Mouse (Mus musculus): Measurements from ENCODE around the gene Eef2.

GRCm38 (mm10) chr10:81216810-81217209 lies 40.4 kb downstream of the Eef2 start:
- TF ChIP-seq POLR2A (IDR thresholded peaks at IDR 0.05; ENCODE audit: low read depth, low read length), result no peak
- TF ChIP-seq EP300 (IDR thresholded peaks at IDR 0.05; ENCODE audit: low read length), result no peak
- TF ChIP-seq E2F4 (IDR thresholded peaks at IDR 0.05; ENCODE audit: insufficient replicate concordance, low read depth, low read length), result no peak
- no peak for TF ChIP-seq CTCF (conservative IDR thresholded peaks at IDR 0.05 in 1 of 2, IDR thresholded peaks at IDR 0.05 in 1 of 2; ENCODE audit: low read depth in 2 of 2, low read length in 2 of 2)
- no peak for TF ChIP-seq ZKSCAN1 (IDR thresholded peaks at IDR 0.05; ENCODE audit: borderline replicate concordance, low read depth, low read length)
- TF ChIP-seq UBTF (IDR thresholded peaks at IDR 0.05; ENCODE audit: low read depth, low read length), result no peak
- TF ChIP-seq IRF4 (IDR thresholded peaks at IDR 0.05; ENCODE audit: low read depth, low read length), result no peak
- no peak for TF ChIP-seq MAZ (IDR thresholded peaks at IDR 0.05; ENCODE audit: low read depth, low read length)
- no peak for TF ChIP-seq RCOR1 (conservative IDR thresholded peaks at IDR 0.05; ENCODE audit: low read depth, low read length)
- no peak for TF ChIP-seq ZC3H11A (IDR thresholded peaks at IDR 0.05; ENCODE audit: low read depth, low read length)
- TF ChIP-seq TBP (conservative IDR thresholded peaks at IDR 0.05; ENCODE audit: low read depth, low read length), result no peak
- no peak for TF ChIP-seq USF1 (IDR thresholded peaks at IDR 0.05; ENCODE audit: low read depth, low read length)
- TF ChIP-seq NRF1 (IDR thresholded peaks at IDR 0.05; ENCODE audit: low read depth, low read length), result no peak
